Mouse (Mus musculus): Measurements from ENCODE around the gene Rpl27a.

DNA sequence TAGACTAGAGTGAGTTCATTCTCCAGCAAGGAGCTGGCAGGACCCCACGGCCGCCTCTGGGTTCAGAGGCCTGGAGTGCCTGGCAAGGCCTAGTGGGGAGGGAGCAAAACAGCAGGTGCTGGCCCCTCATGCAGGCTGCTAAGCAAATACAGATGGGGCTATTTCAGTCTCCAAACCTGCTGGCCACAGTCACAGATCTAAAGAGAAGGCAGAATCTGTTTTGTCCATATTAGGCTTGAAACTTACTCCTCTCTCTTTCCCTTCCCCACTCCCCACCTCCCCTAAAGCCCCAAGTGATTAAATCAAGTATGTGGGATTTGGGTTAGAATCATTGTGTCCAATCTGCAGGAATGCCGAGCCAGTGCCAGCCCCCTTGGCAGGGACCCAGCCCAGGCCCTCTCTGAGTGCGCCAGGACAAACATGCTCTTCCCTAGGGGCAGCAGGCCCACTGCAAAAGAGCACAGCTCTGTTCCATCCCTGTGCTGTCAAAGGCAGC, 17.6 kb downstream of the Rpl27a start:
- peak; percentile 26 for TF ChIP-seq CTCF (IDR thresholded peaks at IDR 0.05)
- no peak for TF ChIP-seq POLR2A (IDR thresholded peaks at IDR 0.05; ENCODE audit: insufficient read depth, low read depth, low read length)

All from heart, adult 2 months (tissue).